Mouse (Mus musculus) MEL (cell line): ENCODE measurements at regions not wholly inside any gene's neighbourhood (a gene's known extent, or its start where the extent isn't known, plus 50 kb on each side); places are given as distances from the start of the nearest gene placed in this dataset.
"Not testable (repeated sequence)": the region's sequence is repeated elsewhere in the genome, so short reads cannot be mapped to it uniquely, and the experiment has no call there.

Source experiments
- DNase-seq: peaks from one replicate; pipeline ENCODE4 v3.0.0; 2011; ENCODE audit warnings: low read depth, low spot score
- H3K27ac ChIP-seq: 2 replicates; pipeline ENCODE4 v1.5.1; 2012; ENCODE audit warnings: low read depth, mild to moderate bottlenecking, control low read depth, low read length, moderate library complexity; ENCODE audit not compliant: control insufficient read depth
- H3K27me3 ChIP-seq, 2 experiments: fragments of 150-350 bp in 1 of 2; sonication (generic) in 1 of 2; 2 replicates each; pipeline ENCODE4 v1.6.1; 2012; ENCODE audit warnings: low read length in 2 of 2, mild to moderate bottlenecking in 2 of 2, improper control_type of control experiment in 1 of 2, moderate library complexity in 1 of 2; ENCODE audit not compliant: insufficient read depth in 2 of 2, control insufficient read depth in 1 of 2
- H3K36me3 ChIP-seq, 2 experiments: 2 replicates each; pipeline ENCODE4 v1.6.1; 2012 to 2014; ENCODE audit warnings: low read length in 2 of 2, improper control_type of control experiment in 1 of 2, inconsistent platforms in 1 of 2, mild to moderate bottlenecking in 1 of 2; ENCODE audit not compliant: insufficient read depth in 2 of 2, control insufficient read depth in 1 of 2
- H3K4me1 ChIP-seq, 2 experiments: fragments of 150-350 bp in 1 of 2; sonication (generic) in 1 of 2; 2 replicates each; pipeline ENCODE4 v1.6.1; 2012; ENCODE audit warnings: low read length in 2 of 2, improper control_type of control experiment in 1 of 2, mild to moderate bottlenecking in 1 of 2; ENCODE audit not compliant: insufficient read depth in 2 of 2, control insufficient read depth in 1 of 2
- H3K4me3 ChIP-seq, 2 experiments: fragments of 150-350 bp in 1 of 2; sonication (generic) in 1 of 2; 2 replicates each; pipeline ENCODE4 v1.5.1; 2012; ENCODE audit warnings: low read depth in 2 of 2, low read length in 2 of 2, mild to moderate bottlenecking in 2 of 2, moderate library complexity in 2 of 2, control low read depth in 1 of 2, improper control_type of control experiment in 1 of 2; ENCODE audit not compliant: control insufficient read depth in 1 of 2, insufficient read depth in 1 of 2
- H3K79me2 ChIP-seq: 2 replicates; pipeline ENCODE4 v1.6.1; 2012; ENCODE audit warnings: mild to moderate bottlenecking, low read length, moderate library complexity; ENCODE audit not compliant: control insufficient read depth, poor library complexity, insufficient read depth
- H3K9ac ChIP-seq: 2 replicates; pipeline ENCODE4 v1.6.1; 2012; ENCODE audit warnings: low read depth, mild to moderate bottlenecking, control low read depth, low read length, moderate library complexity; ENCODE audit not compliant: control insufficient read depth, poor library complexity, severe bottlenecking
- H3K9me3 ChIP-seq: fragments of 150-350 bp; sonication (generic); replicated peaks from 2 replicates; pipeline ENCODE4 v1.6.1; 2012; ENCODE audit warnings: mild to moderate bottlenecking, low read length, improper control_type of control experiment, moderate library complexity; ENCODE audit not compliant: insufficient read depth
- CTCF ChIP-seq, 3 experiments: IDR thresholded peaks in 2 of 3; conservative IDR thresholded peaks in 1 of 3; 2 replicates each; pipeline ENCODE4 v1.5.1; 2011 to 2012; ENCODE audit warnings: low read length in 3 of 3, low read depth in 2 of 3, mild to moderate bottlenecking in 2 of 3, improper control_type of control experiment in 1 of 3, inconsistent platforms in 1 of 3, mixed read lengths in 1 of 3, moderate library complexity in 1 of 3; ENCODE audit not compliant: control insufficient read depth in 1 of 3, insufficient read depth in 1 of 3, poor library complexity in 1 of 3, severe bottlenecking in 1 of 3
- RAD21 ChIP-seq: IDR thresholded peaks from 2 replicates; pipeline ENCODE4 v1.6.1; 2011; ENCODE audit warnings: mild to moderate bottlenecking, low read depth, low read length, improper control_type of control experiment
- SMC3 ChIP-seq: IDR thresholded peaks from 2 replicates; pipeline ENCODE4 v1.6.1; 2011; ENCODE audit warnings: low read depth, low read length, improper control_type of control experiment
- TBP ChIP-seq: IDR thresholded peaks from 2 replicates; pipeline ENCODE4 v1.8.0; 2011; ENCODE audit warnings: low read depth, low read length, improper control_type of control experiment
- ZC3H11A ChIP-seq: IDR thresholded peaks from 2 replicates; pipeline ENCODE4 v1.6.1; 2012; ENCODE audit warnings: low read depth, mild to moderate bottlenecking, inconsistent platforms, low read length, improper control_type of control experiment

DNA sequence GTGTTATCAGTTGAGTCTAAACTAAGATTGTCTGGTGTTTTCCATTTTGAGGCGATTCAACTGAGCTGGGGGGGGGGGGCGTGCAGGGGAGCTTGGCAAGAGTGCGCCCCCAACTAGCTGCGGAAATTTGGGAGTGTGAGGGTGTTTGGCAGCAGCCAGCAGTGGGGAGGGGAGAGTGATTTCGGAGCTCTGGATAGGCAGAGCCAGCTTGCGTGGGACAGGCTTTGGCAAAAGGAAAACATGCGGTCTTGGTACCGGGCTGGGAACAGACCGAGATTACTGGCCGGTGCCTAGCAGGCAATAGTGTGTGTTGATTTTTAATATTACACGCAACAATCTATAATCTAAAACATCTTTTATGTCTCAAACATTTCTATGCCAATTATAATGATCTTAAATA lies 199.4 kb upstream of the Cdk6 start:
- not testable (repeated sequence) for H3K4me3 ChIP-seq, H3K9me3 ChIP-seq, H3K27ac ChIP-seq, H3K4me1 ChIP-seq, H3K9ac ChIP-seq, H3K79me2 ChIP-seq, H3K36me3 ChIP-seq, H3K27me3 ChIP-seq, DNase-seq

DNA sequence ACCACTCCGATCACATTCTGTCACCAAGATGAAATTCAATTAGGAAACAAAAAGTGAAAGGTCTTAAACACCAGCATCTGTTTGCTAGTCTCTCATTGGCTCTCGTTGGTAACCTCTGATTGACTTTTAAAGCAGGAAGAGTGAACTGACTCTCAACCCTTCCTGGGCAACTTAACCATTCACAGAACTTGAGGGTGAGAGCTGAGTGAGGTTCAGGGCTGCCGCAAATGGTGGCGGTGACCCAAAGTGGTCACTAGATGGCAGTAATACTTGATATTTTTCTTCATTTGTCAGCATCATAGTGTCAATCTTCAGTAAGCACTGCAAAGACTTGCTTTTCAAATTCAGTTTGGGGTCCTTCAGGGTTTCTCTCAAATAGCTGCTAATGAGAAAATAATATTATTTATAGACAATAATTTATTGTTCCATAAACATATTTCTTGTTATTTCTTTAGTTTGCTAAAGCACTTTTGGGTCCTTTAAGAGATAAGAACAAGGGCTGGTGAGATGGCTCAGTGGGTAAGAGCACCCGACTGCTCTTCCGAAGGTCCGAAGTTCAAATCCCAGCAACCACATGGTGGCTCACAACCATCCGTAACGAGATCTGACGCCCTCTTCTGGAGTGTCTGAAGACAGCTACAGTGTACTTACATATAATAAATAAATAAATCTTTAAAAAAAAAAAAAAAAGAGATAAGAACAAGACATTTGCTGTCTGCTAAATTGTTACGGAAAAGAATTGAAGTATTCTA lies 194.6 kb upstream of the Cdk6 start:
- H3K36me3 ChIP-seq, H3K27me3 ChIP-seq, H3K79me2 ChIP-seq, H3K27ac ChIP-seq, H3K9me3 ChIP-seq, H3K9ac ChIP-seq, H3K4me1 ChIP-seq, H3K4me3 ChIP-seq: not testable (repeated sequence)
- TF ChIP-seq ZC3H11A (peak; percentile 39), RAD21 (peak; percentile 46), TBP (0 out of 2 replicates have a peak, but pooled peaks have one; percentile 17), CTCF (IDR thresholded peaks at IDR 0.05 in 2 of 3, conservative IDR thresholded peaks at IDR 0.05 in 1 of 3; ENCODE audit: control insufficient read depth in 1 of 3, insufficient read depth in 1 of 3, low read depth in 2 of 3, low read length in 3 of 3, poor library complexity in 1 of 3, severe bottlenecking in 1 of 3) (peak in 2 of 3 experiments; percentile 30 to 43; a peak in 5 of 6 replicates), SMC3 (peak; percentile 49)
- DNase-seq = peak; percentile 68

DNA sequence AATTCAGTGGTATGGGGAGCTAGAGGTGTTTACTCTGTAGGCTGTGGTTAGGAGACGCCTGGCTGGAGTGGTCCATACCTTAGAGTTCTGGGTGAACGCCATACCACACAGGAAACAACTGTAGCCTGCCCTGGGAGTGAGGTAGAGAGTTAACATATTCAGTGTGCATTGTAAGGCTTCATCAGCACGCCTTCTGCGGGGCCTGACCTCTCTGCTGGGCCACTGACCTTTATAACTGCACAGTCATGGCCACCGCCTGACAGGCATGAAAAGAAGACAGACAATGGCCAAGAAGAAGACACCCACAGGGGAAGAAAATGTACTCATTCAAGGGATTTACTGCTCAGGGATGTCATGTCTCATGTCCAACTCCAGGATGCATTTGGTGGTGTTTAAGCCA lies 191.4 kb upstream of the Cdk6 start:
- DNase-seq, H3K36me3 ChIP-seq, H3K27ac ChIP-seq, H3K4me3 ChIP-seq, H3K27me3 ChIP-seq, H3K79me2 ChIP-seq, H3K9ac ChIP-seq, H3K4me1 ChIP-seq, H3K9me3 ChIP-seq: not testable (repeated sequence)

DNA sequence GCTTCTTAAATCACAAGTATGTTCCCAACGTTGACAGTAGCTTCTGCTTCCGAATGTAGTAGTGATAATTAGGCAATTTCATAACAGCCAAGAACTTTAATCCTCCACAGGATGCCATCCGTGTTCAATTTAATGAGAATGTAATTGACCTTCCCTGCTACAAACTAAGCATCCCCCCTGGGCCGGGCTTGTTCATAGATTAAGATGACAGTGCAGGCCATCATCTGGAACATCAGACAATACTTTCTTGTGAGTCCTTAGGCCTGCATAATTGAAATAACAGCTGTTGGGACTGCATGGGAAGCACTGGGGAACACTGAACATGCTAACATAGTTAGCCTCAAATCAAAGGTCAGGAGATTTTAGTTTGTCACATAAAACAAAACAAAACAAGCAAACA lies 190.5 kb upstream of the Cdk6 start:
- H3K9ac ChIP-seq, H3K27ac ChIP-seq, H3K4me3 ChIP-seq, H3K4me1 ChIP-seq, H3K9me3 ChIP-seq, H3K27me3 ChIP-seq, DNase-seq, H3K36me3 ChIP-seq, H3K79me2 ChIP-seq: not testable (repeated sequence)

DNA sequence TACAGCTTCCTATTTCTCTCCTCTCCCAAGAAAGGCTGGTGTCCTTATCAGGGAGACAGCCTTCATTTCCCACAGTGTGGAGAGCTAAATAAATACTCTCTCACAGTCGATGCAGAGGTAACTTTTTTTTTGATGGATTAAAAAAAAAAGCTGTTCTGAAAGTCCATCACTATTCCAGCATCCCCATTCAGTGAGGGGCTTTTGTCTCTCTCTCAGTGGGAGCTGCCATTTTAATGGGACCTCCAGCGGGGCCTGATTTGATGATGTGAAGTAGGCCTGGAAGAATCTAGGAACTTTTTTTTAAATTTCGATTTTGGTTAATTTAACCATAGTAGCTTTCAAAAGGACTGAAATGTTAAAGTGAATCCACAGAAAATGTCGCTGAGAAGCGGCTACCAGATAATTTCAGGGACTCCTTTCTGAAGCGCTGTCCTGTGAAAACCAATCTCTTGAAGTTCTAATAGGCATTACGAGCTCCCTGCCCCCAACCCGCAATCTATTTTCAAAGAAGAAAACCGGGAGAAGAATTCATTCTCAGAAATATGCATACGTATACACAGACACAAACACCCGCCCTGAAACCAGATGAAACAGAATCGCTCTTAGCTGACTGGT lies 189.6 kb upstream of the Cdk6 start:
- peak overlapping the region; percentile 8 to 46; a peak in 3 of 4 replicates for H3K4me3 ChIP-seq
- H3K9ac ChIP-seq, H3K27me3 ChIP-seq, H3K9me3 ChIP-seq, H3K4me1 ChIP-seq, DNase-seq, H3K36me3 ChIP-seq, H3K27ac ChIP-seq, H3K79me2 ChIP-seq: not testable (repeated sequence)

DNA sequence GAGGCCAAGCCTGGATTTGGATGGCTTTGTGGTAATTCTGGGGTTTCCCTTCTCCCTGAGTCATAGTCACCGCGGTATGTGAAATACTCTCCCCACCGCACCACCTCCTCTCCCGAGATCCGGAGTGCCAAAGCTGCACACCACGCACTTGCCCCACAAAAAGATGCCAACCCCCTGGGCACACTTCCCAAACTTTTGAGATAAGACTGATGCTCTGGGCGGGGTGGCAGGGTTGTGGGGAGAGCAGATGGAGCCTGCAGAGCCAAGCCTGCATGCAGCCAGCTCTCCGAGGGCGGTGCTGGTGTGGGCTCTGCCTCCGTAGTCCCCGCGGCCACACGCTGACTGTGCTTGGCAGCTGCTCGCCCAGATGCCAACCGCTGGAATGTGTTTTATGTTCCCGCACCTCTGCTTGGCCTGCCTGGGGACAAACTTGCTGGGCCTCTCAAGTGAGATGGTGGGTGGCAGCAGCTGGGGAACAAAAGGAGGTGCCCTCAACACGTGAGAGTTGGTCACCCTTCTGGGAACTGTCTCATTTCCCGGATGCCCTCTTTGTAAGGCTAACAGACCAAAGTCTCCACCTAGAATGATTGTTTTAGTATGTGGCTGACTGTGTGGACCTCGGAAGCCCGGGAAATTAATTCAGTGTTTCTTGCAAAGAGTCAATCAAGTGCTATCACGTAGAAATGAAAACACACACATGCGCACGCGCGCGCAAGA lies 189.0 kb upstream of the Cdk6 start:
- not testable (repeated sequence) for H3K36me3 ChIP-seq, H3K27ac ChIP-seq, H3K27me3 ChIP-seq, H3K79me2 ChIP-seq, H3K4me1 ChIP-seq, H3K9me3 ChIP-seq
- Histone ChIP-seq H3K9ac (peak overlapping the region; percentile 48), H3K4me3 (peak overlapping the region; percentile 33 to 46; a peak in 3 of 4 replicates)
- DNase-seq = peak; percentile 69
